Mouse (Mus musculus) A20 (cell line): ENCODE data around the gene Zfp600.
"Not testable (repeated sequence)": the region's sequence is repeated elsewhere in the genome, so short reads cannot be mapped to it uniquely, and the experiment has no call there.

Experiments
- DNase-seq: peaks from one replicate; pipeline ENCODE4 v3.0.0-alpha.2; 2011; ENCODE audit warnings: low read depth, low spot score

The Zfp600 gene

DNA sequence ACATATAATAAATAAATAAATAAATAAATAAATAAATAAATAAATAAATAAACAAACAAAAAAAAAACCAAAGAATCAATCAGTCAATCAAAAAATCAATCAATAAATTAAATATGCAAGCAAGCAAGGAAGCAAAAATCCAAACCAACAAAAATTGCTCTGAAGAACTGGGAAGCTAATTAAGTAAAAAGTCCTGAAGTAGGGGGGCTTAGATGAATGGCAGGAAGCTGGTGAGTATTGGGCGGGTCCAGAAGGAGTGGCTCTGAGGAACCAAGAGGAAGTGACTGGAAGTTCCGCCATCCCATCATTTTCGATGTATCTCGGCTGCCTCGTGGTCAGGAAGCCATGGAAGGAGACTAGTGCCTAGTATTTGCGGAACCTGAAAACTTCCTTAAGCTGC is at the start of gene Zfp600:
Gene Zfp600, plus strand, starts transcription at position 301 of the 400 bp plus-strand sequence.
- not testable (repeated sequence) for DNase-seq

DNA sequence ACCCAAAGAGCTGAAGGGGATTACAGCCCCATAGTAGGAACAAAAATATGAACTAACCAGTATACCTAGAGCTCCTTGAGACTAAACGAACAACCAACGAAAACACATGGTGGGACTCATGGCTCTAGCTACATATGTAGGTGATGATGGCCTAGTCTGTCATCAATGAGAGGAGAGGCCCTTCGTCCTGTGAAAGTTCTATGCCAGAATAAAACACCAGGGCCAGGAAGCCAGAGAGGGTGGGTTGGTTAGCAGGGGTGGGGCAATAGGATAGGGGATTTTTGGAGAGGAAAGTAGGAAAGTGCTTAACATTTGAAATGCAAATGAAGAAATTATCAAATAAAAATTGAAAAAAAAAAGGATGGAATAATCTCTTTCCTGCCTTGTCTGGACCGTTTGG is 6.3 kb downstream of the Zfp600 start:
- DNase-seq = not testable (repeated sequence)

DNA sequence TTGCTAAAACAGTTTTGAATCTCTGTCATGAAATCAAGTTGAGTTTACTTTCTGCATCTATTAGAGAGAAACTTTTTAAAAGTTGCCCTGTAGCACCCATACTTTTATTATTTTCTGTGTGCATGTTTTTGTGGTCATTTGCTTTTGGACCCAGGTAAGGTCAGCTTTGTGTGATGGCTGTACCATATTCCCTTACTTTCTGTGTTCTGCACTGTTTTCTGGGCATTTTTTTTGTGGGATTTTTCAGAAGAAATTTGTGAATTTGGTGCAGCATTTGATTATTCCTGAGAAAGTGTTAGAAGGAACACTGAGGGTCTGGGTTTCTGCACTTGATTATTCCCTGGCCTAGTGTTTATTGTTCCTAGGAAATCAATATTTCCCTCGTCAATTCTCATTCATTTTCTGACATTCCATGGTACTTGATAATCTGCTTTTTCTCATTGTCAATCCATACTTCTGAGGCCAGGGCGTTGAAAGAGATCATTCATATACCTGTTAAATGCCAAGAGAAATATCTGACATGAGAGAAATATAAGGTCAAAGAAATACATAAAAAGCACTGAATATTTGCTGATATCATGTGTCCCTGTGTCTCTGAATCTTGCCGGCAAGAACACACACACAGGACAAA is 10.7 kb downstream of the Zfp600 start:
- not testable (repeated sequence) for DNase-seq

DNA sequence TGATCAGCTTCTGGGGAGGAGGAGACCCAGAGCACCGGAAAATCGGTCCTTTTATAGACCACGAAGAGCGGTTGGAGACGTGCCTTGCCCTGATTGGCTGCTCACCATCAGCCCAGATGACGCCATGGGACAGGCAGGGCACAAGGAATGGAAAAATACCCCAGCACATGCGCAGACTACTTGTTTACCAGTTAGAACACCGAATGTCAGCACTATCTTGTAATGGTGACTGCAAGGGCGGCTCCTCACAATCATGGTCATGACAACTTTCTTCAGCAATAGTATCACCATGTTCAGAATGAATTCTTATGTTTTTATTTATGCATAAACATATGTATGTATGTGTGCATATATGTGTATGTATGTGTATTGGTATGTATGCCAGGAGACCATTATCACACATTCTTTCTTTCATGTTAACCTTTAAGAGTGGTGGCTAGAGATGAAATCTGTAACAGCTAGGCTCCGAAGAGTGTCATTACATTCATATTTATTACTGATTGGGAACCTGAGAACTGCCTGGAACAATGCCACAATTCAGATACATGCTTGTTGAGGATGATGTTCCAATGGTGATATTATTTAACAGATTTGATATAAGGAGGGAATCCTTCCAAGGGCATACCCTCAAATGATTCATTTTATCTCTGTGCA is 11.4 kb downstream of the Zfp600 start:
- peak; percentile 4 for DNase-seq

DNA sequence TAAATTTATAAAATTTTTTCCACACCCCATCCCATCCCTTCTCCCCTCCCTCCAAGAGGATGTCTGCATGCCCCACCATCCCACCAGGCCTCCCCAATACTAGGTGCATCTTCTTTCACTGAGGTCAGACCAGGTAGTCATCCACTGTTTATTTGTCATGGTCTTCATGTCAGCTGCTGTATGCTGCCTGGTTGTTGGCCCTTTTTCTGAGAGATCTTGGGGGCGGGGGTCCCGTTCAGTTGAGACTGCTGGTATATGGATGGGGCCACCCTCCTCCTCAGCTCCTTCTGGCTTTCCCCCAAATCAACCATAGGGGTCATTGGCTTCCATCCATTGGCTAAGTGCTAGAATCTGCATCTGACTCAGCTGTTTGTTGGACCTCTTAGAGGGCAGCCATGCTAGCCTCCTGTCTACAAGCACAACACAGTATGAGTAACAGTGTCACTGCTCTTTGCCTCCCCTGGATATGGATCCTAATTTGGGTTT is 12.1 kb downstream of the Zfp600 start:
- not testable (repeated sequence) for DNase-seq

DNA sequence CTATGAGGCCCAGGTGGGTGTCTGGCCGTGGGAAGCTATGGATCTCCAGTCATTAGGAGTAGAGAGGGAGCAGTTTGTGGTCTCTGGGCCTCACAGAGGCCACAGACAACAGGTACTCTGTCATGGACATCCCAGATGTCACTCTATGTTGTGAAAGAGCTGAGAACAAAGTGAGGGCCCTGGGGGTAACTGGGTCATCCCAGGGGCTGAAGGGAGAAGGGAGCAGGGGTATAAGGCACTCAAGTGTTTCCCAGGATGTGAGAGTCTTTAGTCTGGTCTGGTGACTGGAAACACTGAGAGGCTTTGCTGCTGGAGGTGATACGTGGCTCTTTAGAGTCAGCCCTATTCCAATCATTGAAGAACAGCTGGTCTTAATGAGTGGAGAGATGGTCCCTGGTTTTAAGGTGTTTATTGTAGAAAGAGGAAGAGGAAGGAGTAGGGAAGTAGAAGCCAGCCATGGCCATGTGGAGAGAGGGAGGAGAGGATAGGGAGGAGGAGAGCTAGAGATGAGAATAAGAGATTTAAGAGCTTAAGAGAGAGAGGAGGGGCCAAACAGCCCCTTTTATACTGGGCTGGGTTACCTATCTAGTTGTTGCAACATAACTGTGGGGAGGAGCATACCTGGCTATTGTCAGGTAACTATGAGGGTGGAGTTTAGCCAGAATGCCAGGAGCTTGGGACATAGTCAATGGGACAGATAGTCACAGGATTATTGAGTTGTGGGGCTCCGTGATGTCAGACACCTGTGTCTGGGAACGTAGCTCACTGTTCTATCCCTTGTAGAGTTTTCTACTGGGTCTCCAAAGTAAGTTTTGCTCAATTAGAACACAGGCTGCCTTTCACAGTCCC is 17.0 kb downstream of the Zfp600 start:
- not testable (repeated sequence) for DNase-seq

DNA sequence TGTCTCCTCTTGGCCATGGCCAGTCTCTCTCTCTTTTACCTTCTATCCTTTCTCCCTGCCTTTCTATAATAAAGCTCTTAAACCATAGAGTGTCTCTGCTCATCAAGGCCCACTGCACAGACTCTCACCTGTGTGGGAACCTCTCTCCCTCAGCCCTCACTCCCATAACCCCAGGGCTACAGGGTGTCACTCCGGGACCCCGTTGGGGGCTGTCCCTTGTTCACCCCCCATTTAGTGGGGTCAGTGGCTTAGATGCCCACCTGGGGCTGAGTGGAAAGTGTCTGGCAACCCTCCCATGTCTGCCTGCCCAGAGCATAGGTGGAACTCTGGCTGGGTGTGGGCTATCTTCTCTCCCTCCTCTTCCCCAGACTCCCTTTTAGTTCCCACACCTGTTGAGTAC is 47.7 kb downstream of the Zfp600 start:
- not testable (repeated sequence) for DNase-seq

DNA sequence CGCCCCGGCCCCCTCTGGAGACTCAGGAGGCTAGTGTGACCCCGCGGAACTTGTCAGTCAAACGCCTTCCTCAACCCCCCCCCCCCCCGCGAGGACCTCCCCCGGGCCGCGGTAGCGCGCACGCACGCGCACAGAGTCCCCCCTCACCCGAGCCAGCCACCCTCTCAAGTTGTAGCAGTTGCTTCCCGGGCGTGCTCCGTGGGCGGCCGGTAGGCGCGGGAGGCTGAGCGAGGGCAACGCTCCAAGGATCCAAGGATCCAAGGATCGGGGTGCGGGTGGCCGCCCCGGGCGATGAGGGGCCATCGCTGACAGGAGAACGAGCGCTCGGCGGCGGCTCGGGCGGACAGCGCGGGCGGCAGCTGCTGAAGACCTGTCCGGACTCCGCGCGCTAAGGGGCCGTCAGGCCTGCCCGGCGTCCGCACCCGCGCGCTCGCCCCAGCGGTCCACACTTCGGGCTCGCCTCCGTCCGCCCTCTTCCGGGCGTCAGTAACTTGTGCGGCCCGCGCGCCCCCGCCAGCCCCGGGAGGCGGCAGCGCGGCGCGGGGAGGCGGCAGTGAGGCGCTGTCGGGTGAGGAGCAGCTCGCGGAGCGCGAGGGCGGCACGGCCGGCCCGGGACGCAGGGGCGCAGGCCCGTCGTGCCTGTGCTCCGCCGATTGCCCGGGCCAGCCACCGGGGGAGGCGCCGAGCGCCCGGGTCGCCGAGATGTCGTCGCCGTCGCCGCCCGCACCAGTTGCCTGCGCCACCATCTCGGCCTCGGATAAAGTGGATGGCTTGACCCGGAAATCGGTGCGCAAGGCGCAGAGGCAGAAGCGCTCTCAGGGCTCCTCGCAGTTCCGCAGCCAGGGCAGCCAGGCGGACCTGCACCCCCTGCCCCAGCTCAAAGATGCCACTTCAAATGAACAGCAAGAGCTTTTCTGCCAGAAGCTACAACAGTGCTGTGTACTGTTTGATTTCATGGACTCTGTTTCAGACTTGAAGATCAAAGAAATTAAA is 82.9 kb downstream of the Zfp600 start:
- DNase-seq = not testable (repeated sequence)

DNA sequence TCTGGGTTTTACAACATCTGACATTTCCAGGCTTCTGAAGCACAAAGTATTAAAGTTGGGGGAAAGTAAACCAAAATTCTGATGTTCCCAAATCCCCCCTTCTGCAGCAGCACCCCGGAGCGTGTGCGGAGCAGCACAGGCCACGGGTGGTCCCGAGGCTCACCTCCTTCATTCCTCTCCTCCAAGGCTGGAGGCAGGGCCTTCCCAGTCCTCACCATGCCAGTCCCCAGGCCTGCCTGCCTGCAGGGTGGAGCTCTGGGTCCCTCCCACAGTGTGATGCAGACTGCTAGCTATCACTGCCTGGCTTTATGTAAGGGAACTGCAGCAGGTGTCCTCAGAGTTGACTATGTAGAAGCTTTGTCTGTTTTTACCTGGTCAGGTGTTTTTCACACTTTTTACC is 85.5 kb downstream of the Zfp600 start:
- DNase-seq = not testable (repeated sequence)
